Mouse (Mus musculus) brown adipose tissue, adult 24 weeks (tissue): Measurements from ENCODE around the gene Cdca4. TPM values are rescaled to one million over a fixed set of nuclear protein-coding genes. Genes with fewer than 3 reads are reported as not detected.

Source experiments
- H3K27ac ChIP-seq: fragments of 200-500 bp; replicated peaks from 2 replicates; pipeline ENCODE4 v1.5.1; 2012; ENCODE audit warnings: low read depth, mild to moderate bottlenecking, low read length
- H3K4me1 ChIP-seq: fragments of 200-500 bp; 2 replicates; pipeline ENCODE4 v1.6.1; 2012; ENCODE audit warnings: low read length, mixed read lengths; ENCODE audit not compliant: control insufficient read depth, insufficient read depth, insufficient read length
- H3K4me3 ChIP-seq: fragments of 200-500 bp; 2 replicates; pipeline ENCODE4 v1.5.1; 2012; ENCODE audit warnings: low read depth, mild to moderate bottlenecking, low read length, moderate library complexity; ENCODE audit not compliant: insufficient read depth
- polyA plus RNA-seq: library from polyadenylated mRNA; stranded (reverse); fragments of >200 nt; gene quantifications from 2 replicates; pipeline ENCODE4 v1.2.4, GENCODE M21; 2012; ENCODE audit not compliant: missing spikeins, insufficient read depth, insufficient read length

Gene Cdca4
- polyA plus RNA-seq, 1 experiment = 3.1 TPM

DNA sequence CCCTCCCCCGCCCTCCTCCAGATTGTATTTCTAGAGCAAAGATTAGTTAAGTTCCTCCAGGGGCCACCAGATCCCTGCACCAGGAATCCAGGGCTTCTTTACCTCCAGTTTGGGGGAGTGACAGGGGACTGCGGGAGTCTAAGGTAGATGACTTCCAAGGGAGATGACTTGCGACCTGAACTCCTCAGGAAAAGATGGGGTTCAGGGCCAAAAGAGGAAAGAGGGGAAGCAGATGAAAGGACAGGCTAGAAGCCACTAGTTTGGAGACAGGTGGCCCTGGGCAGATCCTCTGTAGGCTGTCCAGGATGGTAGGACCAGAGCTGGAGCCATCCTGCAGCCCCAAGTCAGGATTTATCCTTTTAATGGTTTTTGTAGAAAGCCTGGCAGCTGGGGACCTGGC, 26.3 kb downstream of the Cdca4 start:
- H3K27ac ChIP-seq = no peak overlapping the region
- no peaks in the 10 kb centered on the region for H3K4me1 ChIP-seq
- H3K4me3 ChIP-seq = no peak overlapping the region

DNA sequence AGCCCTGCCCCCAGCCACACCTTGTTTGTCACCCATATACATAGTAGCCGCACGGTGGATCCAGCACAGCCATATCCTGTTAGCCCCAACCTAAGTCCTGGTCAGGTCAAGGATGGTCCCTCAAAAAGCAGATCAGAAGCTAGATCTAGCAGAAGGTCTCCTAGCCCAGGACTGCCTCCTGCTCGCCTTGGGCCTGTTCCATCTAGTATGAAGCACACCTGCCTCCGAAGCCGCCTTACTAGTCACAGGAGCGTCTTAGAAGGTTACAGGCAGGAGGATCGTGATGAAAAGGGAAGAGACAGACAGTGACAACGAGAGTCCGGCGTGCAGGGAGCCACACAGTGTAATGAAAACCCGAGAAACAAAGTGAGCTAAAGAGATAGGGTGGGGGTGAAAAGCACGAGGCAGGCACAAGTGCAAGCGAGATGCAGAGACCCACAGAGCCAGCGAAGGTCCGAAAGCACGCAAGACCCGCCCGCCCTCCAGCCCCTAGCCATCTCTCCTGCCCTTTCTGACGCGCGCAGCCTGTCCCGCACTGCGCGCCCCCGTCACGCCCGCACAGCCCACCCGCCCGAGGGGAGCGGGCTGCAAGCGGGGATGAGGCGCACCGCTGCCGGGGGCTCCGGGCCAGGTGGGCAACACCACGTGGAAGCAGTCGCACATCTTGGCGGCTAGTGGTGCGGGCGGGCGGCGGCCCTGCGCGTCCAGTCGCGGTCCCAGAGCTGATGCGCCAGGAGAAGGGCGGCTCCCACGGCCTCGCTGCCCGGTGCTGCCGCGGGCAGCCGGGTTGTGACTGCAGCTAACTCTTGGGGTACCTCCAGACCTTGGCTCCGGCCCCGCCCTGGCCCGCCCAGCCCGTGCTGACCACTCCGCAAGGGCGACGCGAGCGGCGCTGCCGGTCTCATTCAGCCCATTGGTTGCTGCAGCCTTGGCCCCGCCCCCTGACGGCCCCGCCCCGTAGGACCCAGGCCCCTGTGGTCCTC, 27.1 kb downstream of the Cdca4 start, which contains the start of gene Ahnak2:
TSS of gene Ahnak2 (minus strand) at position 794 of the 983 bp plus-strand sequence.
- peak within 1 kb of the TSS; percentile 19 for H3K4me3 ChIP-seq
- no peaks in the 10 kb centered on the region for H3K4me1 ChIP-seq
- no peak within 1 kb of the TSS for H3K27ac ChIP-seq

DNA sequence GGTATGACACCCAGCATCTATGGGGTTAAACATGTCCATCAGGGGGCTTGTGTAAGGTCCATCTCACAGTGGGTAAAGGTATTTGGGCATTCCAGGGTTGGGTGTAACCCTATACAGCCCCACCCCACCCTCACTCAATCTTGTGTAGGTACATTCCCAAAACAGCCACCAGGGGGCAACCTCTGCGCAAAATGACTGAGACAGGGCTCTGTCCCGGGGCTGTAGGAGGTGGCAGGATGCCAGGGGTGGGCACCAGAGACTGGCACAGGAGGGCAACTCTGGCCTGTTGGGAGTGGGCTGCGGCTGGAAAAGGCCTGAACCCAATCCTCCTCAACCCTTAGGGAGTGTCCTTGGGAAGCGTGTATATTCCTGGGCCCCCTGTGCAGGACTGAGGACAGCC, 28.7 kb downstream of the Cdca4 start:
- Histone ChIP-seq H3K27ac (no peak overlapping the region), H3K4me3 (no peak overlapping the region), H3K4me1 (no peaks in the 10 kb centered on the region)

DNA sequence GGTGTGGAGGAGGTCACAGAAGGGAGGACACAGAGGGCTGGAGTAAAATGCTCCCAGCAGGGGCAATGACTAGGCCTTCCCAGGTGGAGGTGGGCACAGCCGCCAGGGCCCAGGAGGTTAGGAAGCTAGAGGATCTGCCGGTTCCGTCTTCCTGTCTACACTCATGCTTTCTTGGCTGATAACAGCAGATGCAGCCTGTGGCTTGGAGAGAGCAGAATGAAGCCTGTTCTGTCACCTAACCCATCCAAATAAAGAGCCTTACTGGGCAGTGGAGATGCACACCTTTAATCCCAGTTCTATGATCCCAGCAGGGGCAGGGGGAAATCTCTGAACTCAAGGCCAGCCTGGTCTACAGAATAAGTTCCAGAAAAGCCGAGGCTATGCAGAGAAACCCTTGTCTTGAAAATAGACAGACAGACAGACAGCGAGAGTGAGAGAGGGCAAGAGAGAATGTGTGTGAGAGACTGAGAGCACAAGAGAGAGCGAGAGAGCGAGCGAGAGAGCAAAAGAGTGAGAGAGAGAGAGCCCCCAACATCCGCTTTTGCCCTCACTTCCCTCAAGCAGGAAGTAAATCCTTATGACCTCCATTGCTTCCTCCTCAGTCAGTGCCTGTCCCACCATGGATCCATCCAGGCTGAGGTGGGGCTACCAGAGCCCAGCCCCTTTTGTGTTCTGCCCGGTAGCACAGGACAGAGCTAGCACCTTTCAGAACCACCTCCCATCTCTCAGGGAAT, 29.8 kb downstream of the Cdca4 start:
- no peak overlapping the region for H3K27ac ChIP-seq
- H3K4me1 ChIP-seq = no peaks in the 10 kb centered on the region
- no peak overlapping the region for H3K4me3 ChIP-seq

DNA sequence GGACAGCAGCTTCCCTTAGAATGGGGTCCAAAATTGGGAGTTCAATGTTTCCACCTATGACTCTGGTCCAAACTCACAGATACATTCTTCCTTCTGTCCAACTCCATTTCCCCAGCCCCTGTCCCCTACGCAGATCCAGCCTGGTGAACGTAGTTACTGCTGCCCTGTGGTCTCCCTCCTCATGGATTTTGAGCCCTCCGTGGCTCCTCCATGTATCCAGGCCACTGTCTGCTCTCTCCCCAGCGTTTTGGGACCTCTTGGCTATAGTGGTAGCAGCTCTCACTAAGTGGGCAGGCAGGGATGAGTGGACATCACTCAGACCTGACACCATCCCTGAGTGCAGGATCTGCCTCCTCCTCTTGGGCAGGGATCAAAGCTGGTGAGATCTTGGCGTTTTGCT, 30.5 kb downstream of the Cdca4 start:
- Histone ChIP-seq H3K4me3 (no peak overlapping the region), H3K4me1 (no peaks in the 10 kb centered on the region), H3K27ac (no peak overlapping the region)

DNA sequence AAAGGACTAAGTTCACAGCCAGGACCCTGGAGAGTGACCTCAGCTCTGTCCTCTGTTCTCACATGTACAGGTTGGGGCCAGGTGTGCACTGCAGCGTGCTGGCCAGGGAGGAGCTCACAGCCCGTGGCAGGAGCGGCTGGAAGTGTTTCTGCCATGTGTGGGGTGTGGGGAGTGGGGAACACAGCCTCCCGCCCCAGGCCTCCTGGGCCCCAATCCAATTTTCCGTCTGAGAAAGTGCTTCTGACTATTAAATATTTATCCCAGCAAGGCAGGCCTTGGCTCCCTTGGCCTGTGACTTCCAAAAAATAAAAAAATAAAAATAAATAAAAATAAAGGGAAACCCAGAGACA, 30.9 kb downstream of the Cdca4 start:
- Histone ChIP-seq H3K4me1 (no peaks in the 10 kb centered on the region), H3K27ac (no peak overlapping the region)

DNA sequence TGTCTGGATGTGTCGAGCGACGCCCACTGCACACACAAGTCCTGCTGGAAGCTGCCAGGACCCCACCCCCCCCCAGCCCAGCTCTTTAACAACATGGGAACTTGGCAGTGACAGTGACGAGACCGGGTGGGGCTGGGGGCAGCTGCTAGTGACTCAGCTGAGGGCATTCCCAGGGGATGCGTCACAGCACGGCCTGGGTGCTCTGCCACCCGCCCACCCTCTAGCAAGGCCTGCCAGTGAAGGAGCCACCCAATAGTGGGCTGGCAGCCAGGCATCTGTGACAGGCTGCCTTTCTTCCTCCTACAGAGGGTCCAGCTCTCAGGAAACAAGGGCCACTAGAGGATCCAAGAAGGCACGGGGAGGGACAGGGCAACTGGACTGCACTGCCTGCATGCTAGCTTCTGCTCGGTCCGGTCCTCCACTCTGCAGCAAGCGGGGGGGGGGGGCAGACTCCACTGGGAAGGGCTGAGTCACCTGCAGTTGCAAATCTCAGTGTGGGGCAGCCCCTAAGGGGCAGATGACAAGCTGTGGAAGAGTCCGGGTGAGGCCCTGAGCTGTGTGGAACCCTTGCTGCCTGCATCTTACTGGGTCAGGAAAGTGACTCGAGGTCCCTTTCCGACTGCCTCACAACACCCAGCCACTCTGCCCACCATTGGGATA, 31.4 kb downstream of the Cdca4 start:
- H3K27ac ChIP-seq = no peak overlapping the region
- no peak overlapping the region for H3K4me3 ChIP-seq
- H3K4me1 ChIP-seq = no peaks in the 10 kb centered on the region

More for the DNA sequence above, 30.9 kb downstream of the Cdca4 start:
- no peak overlapping the region for H3K4me3 ChIP-seq

DNA sequence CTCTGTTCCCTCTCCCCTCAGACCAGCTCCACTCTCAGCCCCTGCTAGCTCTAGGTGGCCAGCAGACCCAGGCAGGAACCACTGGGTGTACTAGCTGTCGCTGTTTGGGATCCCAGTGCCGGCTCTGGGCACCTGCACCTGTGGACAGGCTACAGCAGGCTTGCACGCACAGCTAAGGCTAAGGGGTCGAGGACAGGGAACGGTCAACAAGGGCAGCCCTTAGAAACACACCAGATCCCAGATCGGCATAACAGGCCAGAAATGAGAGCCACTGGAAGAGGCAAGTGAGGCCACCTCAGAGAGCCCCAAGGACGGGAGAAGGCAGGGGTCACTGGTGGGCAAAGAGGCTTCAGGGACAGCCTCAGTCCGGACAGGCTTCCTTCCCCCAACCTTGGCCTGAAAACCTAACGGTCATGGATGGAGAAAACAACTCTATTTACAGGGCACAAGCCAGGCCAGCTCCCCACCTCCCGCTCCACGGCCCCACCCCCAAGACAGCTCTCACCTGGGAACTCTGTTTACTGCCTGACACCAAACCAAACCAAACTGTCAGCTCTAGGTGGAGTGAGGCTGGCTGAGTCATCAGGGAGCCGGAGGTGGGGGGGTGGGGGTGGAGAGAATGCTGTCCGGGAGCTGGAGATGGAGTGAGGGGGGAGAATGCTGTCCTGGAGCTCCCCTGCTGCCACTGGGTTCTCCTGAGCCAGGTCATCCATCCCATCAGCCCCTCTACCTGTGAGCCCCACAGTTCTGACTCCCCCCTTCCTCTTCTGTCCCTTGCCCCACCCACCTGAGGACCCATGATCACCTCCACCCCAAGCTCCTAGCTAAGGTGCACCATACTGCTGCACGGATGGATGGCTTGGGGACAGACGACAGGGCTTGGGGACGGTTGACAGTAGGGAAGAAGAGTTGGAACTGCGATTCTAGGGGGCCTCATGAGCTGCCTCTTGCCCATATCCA, 32.4 kb downstream of the Cdca4 start:
- Histone ChIP-seq H3K4me3 (no peak overlapping the region), H3K4me1 (no peaks in the 10 kb centered on the region), H3K27ac (no peak overlapping the region)

DNA sequence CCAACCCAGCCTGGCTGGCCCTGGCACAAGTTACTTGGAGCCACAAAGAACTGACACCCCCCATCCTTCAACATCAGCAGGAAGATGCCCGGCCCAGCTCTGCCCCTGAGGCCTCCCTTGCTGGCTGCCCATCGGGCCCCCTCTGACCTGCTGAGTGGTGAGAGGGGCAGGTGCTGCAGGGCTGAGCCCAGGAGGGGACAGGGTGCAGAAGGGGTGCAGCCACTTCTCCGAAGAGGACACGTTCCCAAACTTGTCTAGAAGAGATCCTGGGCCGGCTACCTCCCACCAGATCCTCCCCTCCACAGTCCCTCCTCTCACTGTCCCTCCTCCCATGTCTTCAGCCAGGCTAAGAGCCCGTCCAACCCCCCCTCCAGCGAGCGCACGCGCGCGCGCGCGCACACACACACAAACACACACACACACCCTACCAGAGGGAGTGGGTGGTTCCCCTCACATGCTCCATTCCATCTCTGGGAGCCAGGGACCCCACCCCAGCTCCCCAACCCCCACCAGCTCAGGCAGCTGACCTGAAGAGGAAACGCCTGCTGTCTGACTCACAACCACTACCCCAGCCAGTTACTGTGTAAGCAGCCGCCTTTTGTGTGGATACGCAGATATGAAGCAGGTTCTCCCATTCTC, 33.6 kb downstream of the Cdca4 start:
- Histone ChIP-seq H3K4me3 (peak overlapping the region; percentile 44), H3K27ac (peak overlapping the region; percentile 30; the same call in 1 of the 2 replicates), H3K4me1 (no peaks in the 10 kb centered on the region)

DNA sequence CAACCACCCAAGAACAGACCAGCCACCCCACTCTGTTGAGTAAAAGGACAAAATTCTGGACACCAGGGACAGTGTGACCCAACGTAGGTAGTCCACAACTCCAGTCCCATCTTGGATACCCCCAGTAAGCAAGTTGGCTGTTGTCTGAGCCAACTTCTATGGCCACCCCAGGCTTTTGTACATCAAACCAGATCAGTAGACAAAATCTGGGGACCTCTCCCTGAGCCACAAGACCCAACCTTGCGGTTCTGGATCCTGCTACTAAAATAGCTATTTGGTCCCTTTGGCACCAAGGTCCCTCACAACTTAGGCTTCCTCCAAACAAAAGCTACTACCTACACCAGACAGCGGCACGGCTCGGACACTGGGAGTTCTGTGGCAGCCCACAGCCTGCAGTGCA, 34.2 kb downstream of the Cdca4 start:
- Histone ChIP-seq H3K4me1 (no peaks in the 10 kb centered on the region), H3K4me3 (peak overlapping the region; percentile 44), H3K27ac (peak overlapping the region; percentile 30; the same call in 1 of the 2 replicates)

DNA sequence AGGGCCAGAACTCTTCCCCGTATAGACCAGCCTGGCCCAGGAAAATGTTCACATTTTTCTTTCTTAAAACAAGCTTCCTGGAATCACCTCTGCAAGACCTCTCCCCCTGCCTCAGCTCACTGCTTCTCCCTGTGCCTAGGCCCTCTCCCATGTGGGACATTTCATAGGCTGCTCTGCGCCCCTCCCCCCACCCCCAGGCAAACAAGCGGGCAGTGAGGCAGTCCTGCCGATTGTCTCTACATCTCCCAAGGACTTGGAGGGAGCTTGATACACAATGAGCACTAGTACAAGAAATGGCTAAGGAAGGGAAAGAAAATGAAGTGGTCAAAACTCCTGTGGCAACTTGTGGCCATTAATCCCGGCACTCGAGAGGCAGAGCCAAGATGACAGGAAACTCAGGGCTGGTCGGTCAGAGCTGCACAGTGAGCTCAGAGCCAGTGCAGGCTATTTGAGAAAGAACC, 34.8 kb downstream of the Cdca4 start:
- H3K4me1 ChIP-seq = no peaks in the 10 kb centered on the region
- peak overlapping the region; percentile 44 for H3K4me3 ChIP-seq
- H3K27ac ChIP-seq = no peak overlapping the region

DNA sequence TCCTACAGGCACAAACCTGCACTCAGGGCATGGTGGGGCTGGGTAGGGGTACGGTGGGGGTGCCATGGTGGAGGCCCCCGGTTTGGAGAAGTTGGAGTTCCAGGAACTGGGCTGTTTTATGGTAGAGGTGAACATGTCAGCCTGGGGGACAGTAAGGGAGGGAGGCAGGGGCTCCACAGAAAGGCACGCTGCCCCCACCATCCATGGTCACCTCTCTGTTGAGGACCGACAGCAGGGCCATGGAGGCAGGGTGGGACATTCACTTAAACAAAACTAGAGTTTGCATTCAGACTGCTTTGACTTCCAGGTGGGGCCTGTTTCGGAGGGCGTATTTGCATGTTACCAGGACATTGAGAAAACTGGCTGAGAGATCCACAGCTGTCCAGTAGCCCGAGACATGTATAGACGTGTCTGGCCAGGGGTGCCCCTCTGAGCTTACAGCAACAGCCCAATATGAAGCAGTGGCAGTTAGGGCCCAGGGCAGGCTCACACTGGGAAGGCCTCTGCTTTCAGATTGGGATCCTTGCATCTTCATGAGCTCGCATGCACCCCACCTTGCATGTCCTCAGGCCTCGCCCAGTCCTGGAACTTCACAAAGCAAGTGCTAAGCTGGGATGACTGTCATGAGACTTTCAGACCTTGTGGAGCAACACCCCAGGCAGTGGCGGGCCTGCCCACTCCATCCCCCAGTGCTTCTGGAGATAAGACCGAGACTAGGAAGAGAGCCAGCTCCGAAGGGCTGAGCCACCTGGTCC, 35.4 kb downstream of the Cdca4 start:
- Histone ChIP-seq H3K4me3 (peak overlapping the region; percentile 44), H3K27ac (no peak overlapping the region), H3K4me1 (no peaks in the 10 kb centered on the region)

DNA sequence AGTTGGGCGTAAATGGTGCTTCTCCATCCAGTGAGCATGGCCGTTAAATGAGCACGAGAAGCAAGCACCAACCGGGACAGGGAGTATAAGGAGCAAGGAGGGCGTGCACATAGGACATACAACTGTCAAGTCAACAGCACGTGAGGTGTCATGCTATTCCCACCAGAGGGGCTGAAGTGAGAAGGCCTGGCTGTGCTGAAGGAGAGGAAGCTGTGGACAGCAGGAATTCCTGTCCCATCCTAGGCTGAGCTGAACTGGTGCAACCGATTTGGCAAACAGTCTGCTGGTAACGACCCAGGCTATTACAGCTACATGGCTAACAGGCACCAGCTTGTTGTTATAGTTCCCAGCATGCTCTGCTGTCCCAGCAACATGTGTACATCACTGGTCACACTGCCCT, 38.2 kb downstream of the Cdca4 start:
- Histone ChIP-seq H3K4me3 (no peak overlapping the region), H3K4me1 (no peaks in the 10 kb centered on the region), H3K27ac (no peak overlapping the region)
